7 mouse cellular contexts compared by ENCODE assay signal in genomic region chr3:106482281-106483081, GRCm38 (mm10). TPM values are rescaled to one million over a fixed set of nuclear protein-coding genes. Genes with fewer than 3 reads are reported as not detected.
A peak's percentile ranks its signal among the peaks of the same experiment; 100 is the strongest.
DNase-seq lines count a peak whose midpoint lies in the region; ATAC-seq and TF ChIP-seq lines count a peak whose summit lies in the region.

Dennd2d (plus strand) TSS chr3:106482405.

- H3K27me3 ChIP-seq in forebrain, embryonic 13.5 days: peaks cover 11% of the 10 kb centered on the region; the same call in 1 of the 2 replicates
- no peaks in the 10 kb centered on the region for H3K27me3 ChIP-seq in intestine, postnatal 0 days (replicated peaks; ENCODE audit: control insufficient read depth, insufficient read depth, low read length)
- H3K27me3 ChIP-seq in neural tube, embryonic 15.5 days (replicated peaks): peaks cover 12% of the 10 kb centered on the region

- WGBS in forebrain, embryonic 13.5 days: 2% methylated on average over 38 of the region's 44 CpGs
- WGBS in intestine, postnatal 0 days: under 1% methylated on average over 36 of the region's 44 CpGs
- 1% methylated on average over 44 of the region's 44 CpGs for WGBS in lung, adult 2 months
- WGBS in neural tube, embryonic 15.5 days: 4% methylated on average over 44 of the region's 44 CpGs

- no peaks in the 10 kb centered on the region for H3K9me3 ChIP-seq in forebrain, embryonic 13.5 days (replicated peaks)
- no peaks in the 10 kb centered on the region for H3K9me3 ChIP-seq in intestine, postnatal 0 days (ENCODE audit: control insufficient read depth)
- no peaks in the 10 kb centered on the region for H3K9me3 ChIP-seq in neural tube, embryonic 15.5 days (replicated peaks)

- peak within 1 kb of the TSS; percentile 44 for H3K4me3 ChIP-seq in forebrain, embryonic 13.5 days
- peak within 1 kb of the TSS; percentile 59 for H3K4me3 ChIP-seq in intestine, postnatal 0 days (ENCODE audit: low read depth, low read length)
- peak within 1 kb of the TSS; percentile 78 for H3K4me3 ChIP-seq in lung, adult 2 months (replicated peaks; ENCODE audit: extremely low read depth, low read depth, low read length)
- peak within 1 kb of the TSS; percentile 51 for H3K4me3 ChIP-seq in neural tube, embryonic 15.5 days (replicated peaks)

- peak; percentile 16 for DNase-seq in R1 (ENCODE audit: low read depth, low spot score)
- peak; percentile 78 for DNase-seq in lung, adult 2 months
- peak; percentile 42 to 59 for DNase-seq in urinary bladder, postnatal 36 days (ENCODE audit: low spot score in 2 of 2)

- H3K4me2 ChIP-seq in forebrain, embryonic 13.5 days: peak within 1 kb of the TSS; percentile 70
- peak within 1 kb of the TSS; percentile 94 for H3K4me2 ChIP-seq in intestine, postnatal 0 days (replicated peaks; ENCODE audit: low read depth)
- peak within 1 kb of the TSS; percentile 98 for H3K4me2 ChIP-seq in neural tube, embryonic 15.5 days

- 0 out of 2 replicates have a peak, but pooled peaks cover 7% of the 10 kb centered on the region for H3K4me1 ChIP-seq in forebrain, embryonic 13.5 days
- H3K4me1 ChIP-seq in intestine, postnatal 0 days (replicated peaks; ENCODE audit: control insufficient read depth, insufficient read depth, low read length): peaks cover 11% of the 10 kb centered on the region; the same call in 1 of the 2 replicates
- peaks cover 14% of the 10 kb centered on the region for H3K4me1 ChIP-seq in lung, adult 2 months (ENCODE audit: control insufficient read depth, insufficient read depth, low read length)
- peaks cover 10% of the 10 kb centered on the region for H3K4me1 ChIP-seq in neural tube, embryonic 15.5 days

- peak; percentile 6; the same call in 1 of the 2 replicates for TF ChIP-seq POLR2A in lung, adult 2 months (IDR thresholded peaks at IDR 0.05; ENCODE audit: borderline replicate concordance, extremely low read depth, low read depth, low read length)

- ATAC-seq in CD4-positive, CD25-positive, alpha-beta regulatory T cell, adult 4 months: peak; percentile 24
- ATAC-seq in forebrain, embryonic 13.5 days: peak; percentile 83
- peak; percentile 58 for ATAC-seq in intestine, postnatal 0 days
- ATAC-seq in neural tube, embryonic 15.5 days (ENCODE audit: low FRiP score): peak; percentile 66

- H3K27ac ChIP-seq in forebrain, embryonic 13.5 days: no peak within 1 kb of the TSS
- peak within 1 kb of the TSS; percentile 92 for H3K27ac ChIP-seq in intestine, postnatal 0 days (ENCODE audit: low read depth, low read length)
- H3K27ac ChIP-seq in neural tube, embryonic 15.5 days (replicated peaks): no peak within 1 kb of the TSS

- TF ChIP-seq CTCF in intestine, postnatal 0 days (IDR thresholded peaks at IDR 0.05; ENCODE audit: low read depth): peak; percentile 60
- TF ChIP-seq CTCF in lung, adult 2 months (IDR thresholded peaks at IDR 0.05; ENCODE audit: insufficient read depth, low read length): no peak

- no peaks in the 10 kb centered on the region for H3K36me3 ChIP-seq in forebrain, embryonic 13.5 days (ENCODE audit: poor library complexity, severe bottlenecking)
- no peaks in the 10 kb centered on the region for H3K36me3 ChIP-seq in intestine, postnatal 0 days (ENCODE audit: control insufficient read depth, insufficient read depth)
- H3K36me3 ChIP-seq in neural tube, embryonic 15.5 days: no peaks in the 10 kb centered on the region

- peak within 1 kb of the TSS; percentile 62 for H3K9ac ChIP-seq in forebrain, embryonic 13.5 days
- H3K9ac ChIP-seq in intestine, postnatal 0 days (ENCODE audit: low read depth, low read length): peak within 1 kb of the TSS; percentile 75
- peak within 1 kb of the TSS; percentile 53 for H3K9ac ChIP-seq in neural tube, embryonic 15.5 days (replicated peaks)

RNA-seq across cellular contexts. Expression of gene Dennd2d, which starts in this region (rescaled TPM):
- polyA plus RNA-seq in CD4-positive, CD25-positive, alpha-beta regulatory T cell, adult 4 months (2017; shearing (Covaris generic)): 100 to 1,000 TPM; 189 to 222 TPM
- polyA plus RNA-seq in forebrain, embryonic 13.5 days (2015; fragmentation: Nextera tagmentation; extraction: Ambion mirVana): 0.25 and 0.55 TPM in 2 replicates
- 24.0 and 25.4 TPM in 2 replicates for polyA plus RNA-seq in intestine, postnatal 0 days (2015; fragmentation: Nextera tagmentation; extraction: Ambion mirVana)
- polyA plus RNA-seq in lung, adult 2 months (2012; rRNA removed): 8.7 and 12.7 TPM in 2 replicates
- 0.52 and 7.0 TPM in 2 replicates for polyA plus RNA-seq in neural tube, embryonic 15.5 days (2015; fragmentation: Nextera tagmentation; extraction: Ambion mirVana)

Comparison
In these comparisons a context has a peak if more than half of its experiments do, and no peak if none do; other contexts are left out.
1. Peak in ATAC-seq, H3K4me3 ChIP-seq, H3K9ac ChIP-seq and H3K4me2 ChIP-seq in forebrain, embryonic 13.5 days; RNA of the gene not detected or under 1 TPM.
2. ATAC-seq: peak in every context shown above with its lines; median percentile 83 in forebrain, embryonic 13.5 days; 66 in neural tube, embryonic 15.5 days; 58 in intestine, postnatal 0 days; 24 in CD4-positive, CD25-positive, alpha-beta regulatory T cell, adult 4 months.
3. DNase-seq: peak in every context shown above with its lines; median percentile 78 in lung, adult 2 months; 50 in urinary bladder, postnatal 36 days; 16 in R1.